Mouse (Mus musculus) CH12F3 (cell line): ENCODE measurements around the gene Batf.

Experiments
- in situ Hi-C: fragments of 300-500 bp; cut with MboI; formaldehyde crosslinking; loops from 2 replicates; pipeline ENCODE4 v1.14.3; 2020; ENCODE audit warnings: low sequenced_read_pairs

Gene Batf

DNA sequence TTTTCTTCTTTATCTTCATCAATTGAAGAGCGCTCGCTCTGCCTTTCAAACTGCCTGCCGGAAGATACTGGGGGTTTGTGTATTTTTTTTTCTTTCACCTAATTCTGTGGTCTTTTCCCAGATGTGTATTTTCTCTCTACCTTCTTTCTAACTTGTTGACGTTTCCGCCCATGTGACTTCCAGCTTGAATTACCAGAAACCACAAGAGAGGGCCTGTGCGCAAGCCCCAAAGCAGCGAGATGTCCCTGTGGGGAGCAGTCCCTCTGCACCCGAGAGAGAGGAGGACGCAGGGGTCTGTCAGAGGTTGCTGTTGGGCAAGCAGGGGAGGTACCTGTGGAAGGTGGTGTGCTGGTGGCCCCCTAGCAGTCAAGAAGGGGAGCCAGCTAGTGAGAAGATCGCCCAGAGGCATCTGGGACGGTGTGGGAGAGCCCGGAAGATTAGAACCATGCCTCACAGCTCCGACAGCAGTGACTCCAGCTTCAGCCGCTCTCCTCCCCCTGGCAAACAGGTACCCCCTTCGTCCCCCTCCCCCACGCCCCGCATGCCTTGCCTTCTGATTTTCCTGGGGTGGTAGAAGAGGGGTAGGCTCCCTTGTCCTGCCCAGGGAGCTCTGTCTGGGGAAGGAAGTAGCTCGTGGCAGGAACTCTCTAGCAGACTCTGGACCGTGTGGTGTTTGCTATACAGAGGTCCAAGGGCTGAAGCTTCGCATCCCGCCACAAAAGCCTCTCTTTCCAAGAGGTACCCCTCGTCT is at the start of gene Batf:
Batf (plus strand) TSS at position 204 of the 751 bp plus-strand sequence.
- in situ Hi-C loops = no loop called here

DNA sequence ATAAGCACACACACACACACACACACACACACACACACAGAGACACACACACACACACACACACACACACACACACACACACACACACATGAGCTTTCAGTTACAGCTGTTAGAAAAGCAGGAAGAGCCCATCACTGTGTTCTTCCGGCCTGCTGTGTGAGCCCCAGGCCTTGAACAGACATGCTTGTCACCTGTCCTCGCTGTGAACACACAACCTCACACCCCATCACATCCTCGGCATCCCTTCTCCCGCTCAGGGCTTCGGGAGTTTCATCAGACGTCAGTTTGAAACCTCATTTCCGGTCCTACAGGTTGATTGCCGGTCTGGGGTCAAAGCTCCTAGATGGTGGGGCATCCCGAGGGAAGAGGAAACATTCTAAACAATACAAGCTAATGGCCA is 48.5 kb upstream of the Batf start:
- in situ Hi-C loops = no loop called here

DNA sequence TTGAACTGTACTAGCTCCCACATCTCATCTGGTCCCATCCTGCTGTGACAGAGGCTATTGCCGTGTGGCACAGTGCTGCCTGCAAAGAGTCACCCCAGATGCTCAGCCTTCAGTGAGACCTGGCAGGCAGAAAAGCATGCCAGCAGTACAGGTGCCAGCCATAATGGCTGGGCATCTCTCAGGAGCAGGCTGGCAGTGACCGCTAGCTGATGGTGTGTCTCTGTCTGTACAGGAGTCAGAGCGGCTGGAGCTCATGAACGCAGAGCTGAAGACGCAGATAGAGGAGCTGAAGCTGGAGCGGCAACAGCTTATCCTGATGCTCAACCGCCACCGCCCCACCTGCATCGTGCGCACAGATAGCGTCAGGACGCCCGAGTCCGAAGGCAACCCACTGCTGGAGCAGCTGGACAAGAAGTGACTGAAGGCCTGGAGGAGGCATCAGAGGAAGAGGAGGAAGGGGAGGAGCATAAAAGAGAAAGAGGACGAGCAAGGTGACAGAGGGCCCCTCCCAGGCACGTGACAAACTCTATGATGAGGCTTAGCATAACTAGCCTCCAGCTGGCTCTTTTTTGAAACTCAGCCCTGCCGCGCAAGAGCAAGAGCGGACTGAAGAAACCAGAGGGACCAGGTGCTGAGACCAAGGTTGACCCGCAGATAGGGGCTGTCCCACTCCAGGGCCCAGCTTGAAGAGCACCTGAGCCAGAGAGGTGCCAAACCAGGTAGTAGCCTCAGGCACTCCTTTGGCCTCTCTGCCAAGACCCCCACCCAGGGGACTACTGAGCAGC is 47.7 kb upstream of the Batf start:
- in situ Hi-C loops = no loop called here

DNA sequence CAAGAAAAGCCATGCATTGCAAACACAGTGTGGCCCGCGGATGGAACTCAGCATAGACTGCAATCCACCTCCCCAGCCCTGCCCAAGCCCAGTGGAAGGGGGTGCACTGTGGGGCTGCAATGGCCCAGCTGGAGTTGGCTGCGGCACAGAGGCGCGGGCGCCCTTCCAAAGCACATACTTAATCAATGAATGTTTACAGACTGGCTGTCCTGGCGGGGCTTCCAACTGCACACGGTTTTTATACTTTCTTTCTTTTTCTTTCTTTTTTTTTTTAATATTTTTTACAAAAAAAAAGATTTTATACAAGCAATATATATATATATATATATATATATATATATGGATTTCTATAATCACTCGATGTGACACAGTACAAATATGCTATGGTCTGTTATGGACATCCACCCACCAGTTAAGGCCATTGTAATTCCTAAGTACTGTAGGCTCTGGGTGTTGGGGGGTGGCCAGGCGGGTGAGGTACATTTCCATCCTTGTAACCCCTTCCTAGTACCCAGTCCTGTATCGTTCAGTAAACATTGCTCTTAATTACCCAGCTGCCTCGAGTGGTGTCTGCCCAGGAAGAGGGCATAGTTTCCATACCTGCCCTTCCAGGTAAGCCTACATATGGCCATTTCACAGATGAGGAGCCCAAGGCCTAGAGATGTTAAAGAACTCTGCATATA is 47.0 kb upstream of the Batf start:
- in situ Hi-C loops = no loop called here

DNA sequence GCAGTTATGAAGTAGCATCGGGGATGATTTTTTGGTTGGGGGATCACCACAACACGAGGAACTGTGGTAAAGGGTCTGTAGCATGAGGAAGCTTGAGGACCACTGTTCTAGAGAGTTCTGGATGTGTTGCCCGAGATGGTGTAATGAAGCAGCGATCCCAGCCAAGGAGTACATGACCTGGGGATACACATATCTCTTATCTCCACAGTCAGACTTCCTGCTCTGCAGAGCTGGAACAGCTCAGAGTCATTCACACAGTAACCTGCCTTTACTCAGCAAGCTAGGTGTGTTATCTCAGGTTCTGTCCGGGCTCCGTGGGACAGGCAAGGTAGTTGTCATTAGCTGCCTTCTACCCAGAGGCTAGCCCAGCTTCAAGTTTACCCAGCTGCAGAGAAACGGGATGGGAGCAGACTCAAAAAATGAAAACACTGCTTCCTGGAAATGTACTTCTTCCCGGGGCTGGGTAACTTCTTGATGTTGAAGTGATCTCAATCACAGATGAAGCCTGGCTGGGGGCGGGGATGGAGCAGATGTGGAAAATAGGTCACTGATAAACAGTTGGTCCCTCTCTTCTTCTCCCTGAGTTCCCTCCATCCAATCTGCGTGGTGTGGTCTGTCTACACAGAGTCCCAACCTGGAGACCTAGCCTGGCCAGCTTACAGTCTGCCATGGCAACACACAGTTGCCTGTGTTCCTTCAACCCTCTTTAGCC is 45.5 kb upstream of the Batf start:
- in situ Hi-C loops = no loop called here

DNA sequence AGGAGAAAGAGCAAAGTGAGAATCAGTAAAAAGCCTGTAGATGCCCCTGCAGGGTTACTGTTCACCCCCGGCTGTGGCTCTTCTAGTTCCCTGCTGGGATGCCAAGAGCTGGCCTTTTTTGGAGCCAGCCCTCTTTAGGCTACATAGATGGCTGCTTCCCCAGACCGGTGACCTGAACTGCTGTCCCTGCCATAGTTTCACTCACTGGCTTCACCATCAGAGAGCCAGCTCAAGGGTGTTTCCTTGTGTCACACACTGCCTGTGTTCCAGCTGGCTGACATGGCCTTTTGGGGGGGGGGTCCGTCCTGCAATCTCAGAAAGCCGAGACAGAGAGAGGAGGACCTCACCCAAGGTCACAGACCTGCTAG is 44.9 kb upstream of the Batf start:
- in situ Hi-C loops = no loop called here

DNA sequence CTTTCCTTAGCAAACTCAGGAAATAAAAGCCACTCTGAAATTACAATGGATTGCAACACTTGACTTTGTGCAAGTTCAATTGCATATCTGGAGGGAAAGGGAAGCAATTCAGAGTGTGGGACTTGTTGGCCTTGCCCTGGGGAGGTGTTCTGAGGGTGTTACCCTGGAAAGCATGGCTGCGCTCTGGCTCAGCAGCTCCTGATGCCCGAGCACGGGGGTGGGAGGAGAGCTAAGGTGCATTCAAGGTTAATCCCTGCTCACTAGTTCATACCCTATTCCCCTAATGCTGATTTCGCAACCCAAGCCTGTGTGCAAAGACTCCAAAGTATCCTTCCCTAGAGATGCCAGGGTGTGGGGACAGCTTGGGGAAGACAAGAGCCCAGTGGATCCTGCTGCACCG is 42.7 kb upstream of the Batf start:
- in situ Hi-C loops = no loop called here

DNA sequence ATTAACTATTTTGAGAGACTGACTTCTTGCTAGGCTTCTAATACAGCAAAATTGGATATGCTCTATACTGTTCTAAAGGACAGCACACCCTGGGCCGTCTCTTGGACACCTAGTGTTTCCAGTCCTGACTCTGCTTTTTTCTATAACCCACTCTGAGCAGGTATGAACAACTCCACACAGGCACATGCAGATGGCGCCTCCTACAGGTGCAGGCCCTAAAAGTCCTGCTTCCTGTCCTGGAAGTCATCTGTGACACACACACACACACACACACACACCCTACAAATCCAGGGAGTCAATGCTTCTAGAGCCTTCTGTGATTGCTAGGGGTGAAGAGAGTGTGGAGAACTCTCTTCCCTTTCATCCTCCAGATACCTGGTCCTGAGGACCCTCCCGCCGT is 40.8 kb upstream of the Batf start:
- in situ Hi-C loops = no loop called here

DNA sequence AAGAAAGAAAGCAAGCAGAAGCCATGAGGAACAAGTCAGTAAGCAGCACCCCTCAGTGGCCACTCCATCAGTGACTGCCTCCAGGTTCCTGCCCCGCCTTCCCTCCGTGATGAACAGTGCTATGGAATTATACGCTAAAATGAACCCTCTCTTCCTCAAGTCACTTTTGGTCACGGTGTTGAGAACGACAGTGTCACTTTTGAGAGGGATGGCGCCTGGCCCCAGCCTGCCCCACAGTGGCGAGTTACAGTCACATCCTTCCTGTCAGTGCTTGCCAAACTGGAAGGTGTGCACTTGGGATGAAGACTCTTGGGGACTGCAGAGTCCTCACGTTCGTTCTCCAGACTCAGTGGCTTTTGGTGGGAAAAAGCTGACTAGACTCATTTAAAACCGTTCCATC is 39.1 kb upstream of the Batf start:
- in situ Hi-C loops = no loop called here

DNA sequence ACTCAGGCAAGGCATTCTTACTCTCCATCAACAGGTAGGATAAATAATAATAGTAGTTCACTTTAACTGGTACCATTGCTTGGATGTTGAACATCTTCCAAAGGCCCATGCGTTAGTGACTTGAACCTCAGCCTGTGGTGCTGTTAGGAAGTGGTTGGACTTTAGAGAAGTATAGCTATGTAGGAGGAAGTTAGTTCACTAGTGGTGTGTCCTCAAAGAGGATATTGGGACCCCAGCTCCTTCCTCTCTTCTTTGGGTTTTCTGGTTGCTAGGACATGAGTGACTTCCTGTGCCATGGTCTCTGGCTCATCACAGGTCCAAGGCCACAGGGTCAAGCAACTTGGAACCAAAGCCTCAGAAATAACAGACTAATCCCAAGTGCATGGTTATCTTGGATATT is 38.5 kb upstream of the Batf start:
- in situ Hi-C loops = no loop called here

DNA sequence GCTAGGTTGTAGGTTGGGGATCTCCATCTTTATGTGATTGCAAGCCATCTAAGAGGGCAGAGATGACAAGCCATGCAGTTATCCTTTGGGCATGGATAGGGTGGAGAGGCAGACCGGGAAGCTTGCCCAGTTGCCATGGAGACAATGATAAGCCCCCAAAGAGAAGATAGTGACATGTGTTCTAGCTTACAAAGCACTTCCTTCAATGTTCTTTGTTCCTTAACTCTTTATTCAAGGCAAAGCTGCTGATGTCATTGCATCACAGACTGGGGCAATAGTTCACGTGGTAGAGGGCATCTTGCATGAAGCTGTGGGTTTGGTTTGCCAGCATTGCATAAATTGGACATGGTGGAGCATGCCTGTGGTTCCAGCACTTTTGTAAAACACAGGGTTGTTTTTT is 27.1 kb upstream of the Batf start:
- in situ Hi-C loops = loop anchor here (25.0 kb wide), 1 partner anchor 322 kb away; the partner anchor contains the start of gene Nek9

DNA sequence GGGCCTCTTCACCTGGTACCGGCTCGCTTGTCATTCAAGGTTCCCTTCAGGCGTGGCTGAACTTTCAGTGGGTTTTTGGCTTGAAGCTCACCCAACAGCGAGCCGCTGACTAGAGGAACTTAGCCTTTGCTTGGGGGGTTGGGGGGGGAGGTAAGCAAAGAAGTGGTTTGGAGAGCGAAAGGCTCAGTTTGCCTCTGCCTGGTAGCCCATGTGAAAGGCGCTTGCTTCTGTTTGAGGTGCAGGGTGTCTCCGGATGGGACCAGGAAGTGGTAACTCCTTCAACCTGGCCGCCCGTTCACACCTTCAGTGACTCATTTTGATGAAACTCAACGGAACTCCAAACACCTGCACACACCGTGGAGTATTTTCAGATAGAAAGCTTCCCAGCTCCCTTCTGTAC is 25.6 kb upstream of the Batf start:
- in situ Hi-C loops = loop anchor here (25.0 kb wide), 1 partner anchor 324 kb away; the partner anchor contains the start of gene Nek9

DNA sequence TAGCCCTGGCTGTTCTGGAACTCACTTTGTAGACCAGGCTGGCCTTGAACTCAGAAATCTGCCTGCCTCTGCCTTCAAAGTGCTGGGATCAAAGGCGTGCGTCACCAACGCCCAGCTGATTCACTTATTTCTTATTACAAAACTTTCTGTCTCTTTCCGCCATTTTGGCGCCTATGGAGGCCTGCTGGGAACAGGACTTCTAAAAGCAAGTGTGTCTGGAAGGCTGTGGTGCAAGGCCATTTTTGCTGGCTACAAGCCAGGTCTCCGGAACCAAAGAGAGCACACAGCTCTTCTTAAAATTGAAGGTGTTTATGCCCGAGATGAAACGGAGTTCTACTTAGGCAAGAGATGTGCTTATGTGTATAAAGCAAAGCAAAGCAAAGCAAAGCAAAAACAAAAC is 24.2 kb upstream of the Batf start:
- in situ Hi-C loops = loop anchor here (25.0 kb wide), 1 partner anchor 325 kb away; the partner anchor contains the start of gene Nek9

DNA sequence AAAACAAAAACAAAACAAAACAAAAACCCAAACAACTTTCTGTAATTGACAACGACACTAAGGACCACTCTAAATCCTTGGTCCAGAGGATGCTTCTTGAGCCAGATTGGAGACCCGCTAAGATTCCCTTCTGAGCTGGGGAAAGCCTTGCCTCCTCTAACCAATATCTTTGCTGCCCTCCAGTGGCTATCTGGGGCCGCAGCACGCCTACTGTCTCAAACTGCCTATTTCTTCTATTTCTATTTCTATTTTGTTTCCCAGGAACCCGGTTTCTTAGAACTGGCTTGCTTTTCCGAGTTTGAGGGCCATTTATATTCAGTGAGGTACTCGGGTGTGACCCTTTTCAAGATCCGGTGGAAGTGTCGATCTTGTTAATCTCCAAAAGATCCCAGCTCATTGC is 23.6 kb upstream of the Batf start:
- in situ Hi-C loops = loop anchor here (25.0 kb wide), 1 partner anchor 326 kb away; the partner anchor contains the start of gene Nek9

DNA sequence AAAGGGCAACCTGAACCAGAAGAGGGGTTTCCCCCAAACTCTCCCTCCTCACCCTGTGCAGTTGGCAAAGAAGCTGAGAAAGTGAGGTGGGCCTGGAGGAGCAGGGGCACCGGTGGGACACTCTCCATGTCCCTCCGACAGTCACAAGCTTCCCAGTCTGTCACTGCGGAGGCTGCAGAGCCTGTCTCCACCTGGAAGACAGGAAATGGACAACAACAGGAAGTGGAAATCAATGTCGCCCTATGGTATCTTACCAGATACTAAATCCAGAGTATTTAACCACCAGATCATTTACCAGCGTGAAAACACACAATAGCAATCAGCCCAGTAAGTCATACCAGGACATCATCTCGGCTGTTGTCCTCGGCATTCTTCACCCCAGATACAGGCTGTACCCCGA is 20.4 kb upstream of the Batf start:
- in situ Hi-C loops = loop anchor here (5.0 to 25.0 kb wide), 2 partner anchors 159 to 329 kb away; partner anchors contain the start of gene Nek9

DNA sequence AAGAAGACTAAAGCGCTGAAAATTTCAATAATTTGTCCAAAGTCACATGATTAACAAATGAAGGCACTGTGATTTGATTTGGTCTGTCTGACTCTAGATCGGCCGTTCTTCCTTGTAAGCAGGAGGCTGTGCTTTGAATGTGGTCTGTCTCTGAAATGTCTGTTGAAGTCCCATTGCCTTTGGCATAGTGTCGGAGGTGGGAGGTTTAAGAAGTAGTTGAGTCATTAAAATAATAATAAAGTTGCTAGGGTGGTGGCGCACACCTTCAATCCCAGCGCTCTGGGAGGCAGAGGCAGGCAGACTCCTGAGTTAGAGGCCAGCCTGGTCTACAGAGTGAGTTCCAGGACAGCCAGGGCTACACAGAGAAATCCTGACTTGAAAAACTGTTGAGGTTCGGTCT is 19.4 kb upstream of the Batf start:
- in situ Hi-C loops = loop anchor here (5.0 to 25.0 kb wide), 2 partner anchors 160 to 330 kb away; partner anchors contain the start of gene Nek9

DNA sequence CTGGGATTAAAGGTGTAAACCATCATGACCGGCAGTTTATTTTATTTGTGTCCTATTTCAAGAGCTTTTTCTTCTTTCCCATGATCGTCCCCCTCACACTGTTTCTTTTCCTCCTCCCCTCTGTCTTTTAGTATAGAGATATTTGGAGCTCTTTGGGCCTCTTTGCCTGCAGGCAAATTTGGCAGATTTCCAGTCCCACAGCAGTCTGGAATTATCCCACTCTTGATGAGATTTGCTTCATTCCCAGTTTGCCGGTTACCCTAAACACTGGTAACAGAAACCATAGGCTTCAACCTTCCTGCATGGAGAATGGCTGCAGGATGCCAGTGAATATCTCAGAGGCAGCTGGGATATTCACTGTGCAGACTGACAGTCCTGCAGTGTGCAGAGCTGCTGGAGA is 17.8 kb upstream of the Batf start:
- in situ Hi-C loops = loop anchor here (5.0 to 25.0 kb wide), 2 partner anchors 161 to 331 kb away; partner anchors contain the start of gene Nek9

DNA sequence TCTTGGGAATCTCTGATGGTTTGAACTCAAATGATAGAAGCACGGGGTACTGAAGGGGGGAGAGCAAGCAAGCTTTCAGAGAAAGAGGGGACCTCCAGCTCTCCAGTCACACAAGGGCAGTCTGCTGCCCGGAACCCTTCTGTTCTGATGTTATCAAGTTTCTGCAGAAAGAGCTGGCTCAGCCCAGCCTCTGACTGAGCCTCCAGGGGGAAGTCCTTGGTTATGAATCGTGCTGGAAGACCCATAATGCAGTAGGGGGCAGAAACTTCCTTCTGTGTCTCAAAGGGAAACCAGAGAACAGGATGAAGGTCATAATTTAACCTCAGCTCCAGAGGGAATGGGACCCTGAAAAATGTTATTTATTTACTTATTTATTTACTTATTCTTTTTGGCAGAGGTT is 16.4 kb upstream of the Batf start:
- in situ Hi-C loops = loop anchor here (25.0 kb wide), 1 partner anchor 333 kb away; the partner anchor contains the start of gene Nek9

DNA sequence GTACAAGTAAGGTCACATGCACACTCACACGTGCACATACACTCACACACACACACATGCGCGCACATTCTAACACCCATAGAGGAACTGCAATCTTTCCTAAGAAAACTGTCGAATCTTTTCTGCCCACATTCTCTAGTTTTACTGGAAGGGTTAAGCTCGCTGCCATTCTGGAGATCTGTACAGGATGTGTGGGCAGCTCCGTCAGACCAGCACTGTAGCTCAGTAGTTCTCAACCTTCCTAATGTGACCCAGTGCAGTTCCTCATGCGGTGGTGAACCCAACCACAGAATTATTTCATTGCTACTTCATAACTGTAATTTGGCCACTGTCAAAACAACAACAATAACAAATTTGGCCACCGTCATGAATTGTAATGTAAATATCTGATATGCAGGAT is 12.6 kb upstream of the Batf start:
- in situ Hi-C loops = loop anchor here (25.0 kb wide), 1 partner anchor 337 kb away; the partner anchor contains the start of gene Nek9

DNA sequence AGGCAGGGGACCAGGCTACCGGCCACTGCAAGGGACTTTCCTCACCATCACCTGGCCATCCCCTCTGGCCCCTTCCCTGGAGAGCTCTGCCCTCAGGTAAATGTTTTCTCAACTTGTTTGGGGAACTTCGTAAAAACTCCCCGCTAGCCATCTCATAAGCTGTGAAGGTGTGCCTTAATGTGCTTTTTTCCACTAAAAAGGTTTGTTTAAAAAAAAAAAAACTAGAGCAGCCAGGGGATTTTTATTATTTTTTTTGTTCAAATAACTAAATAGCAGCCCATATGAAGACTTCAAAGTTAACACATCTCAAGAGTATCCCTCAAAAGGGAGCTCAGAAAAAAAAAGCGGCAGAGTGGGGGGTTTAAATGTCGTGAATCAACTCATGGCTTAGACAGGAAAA is 7.4 kb upstream of the Batf start:
- in situ Hi-C loops = no loop called here

DNA sequence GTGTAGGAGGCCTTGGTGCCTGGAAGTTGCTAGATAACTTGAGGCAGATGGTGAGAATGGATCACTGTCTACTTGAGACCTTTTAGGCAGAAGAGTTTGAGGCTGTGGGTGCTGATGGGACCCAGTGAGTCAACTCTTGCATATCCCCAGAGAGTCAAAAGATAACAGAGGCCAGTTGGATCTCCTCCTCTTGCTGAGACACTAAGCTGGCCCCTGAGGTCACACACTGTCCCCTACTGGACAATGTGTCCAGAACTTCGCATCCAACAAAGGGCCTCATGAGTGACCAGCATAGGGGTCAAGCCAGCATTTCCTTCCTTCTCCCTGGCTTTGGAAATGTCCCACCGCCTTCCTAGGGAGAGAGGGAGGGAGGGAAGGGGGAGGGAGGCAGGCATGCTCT is 6.7 kb upstream of the Batf start:
- in situ Hi-C loops = no loop called here
